Mouse (Mus musculus) right cerebral cortex, adult 18-20 months (tissue): ENCODE data around the gene Arrb2.
"Not testable (repeated sequence)": the region's sequence is repeated elsewhere in the genome, so short reads cannot be mapped to it uniquely, and the experiment has no call there.

Experiments
- DNase-seq: peaks from one replicate; pipeline ENCODE4 v3.0.0; 2022; ENCODE audit warnings: mixed read lengths

Arrb2 gene

DNA sequence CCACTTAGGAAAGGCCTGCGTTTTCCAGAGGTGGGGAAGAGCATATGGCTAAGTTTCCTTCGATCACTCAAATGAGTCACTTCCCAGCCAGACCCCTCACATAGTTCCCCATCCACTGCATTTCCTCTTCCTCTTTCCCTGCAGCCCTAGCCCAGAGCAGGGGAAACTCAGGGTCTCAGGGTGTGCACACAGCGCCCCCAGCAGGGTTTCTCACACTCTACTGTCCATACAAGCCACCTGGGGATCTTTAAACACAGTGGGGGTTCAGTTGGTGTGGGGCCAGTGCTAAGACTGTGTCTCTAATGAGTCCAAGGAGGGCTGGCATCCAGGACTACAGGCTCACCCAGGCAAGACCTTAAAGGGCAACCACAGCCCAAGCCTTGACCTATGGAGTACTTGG, 14.3 kb downstream of the Arrb2 start:
- DNase-seq: no peak

DNA sequence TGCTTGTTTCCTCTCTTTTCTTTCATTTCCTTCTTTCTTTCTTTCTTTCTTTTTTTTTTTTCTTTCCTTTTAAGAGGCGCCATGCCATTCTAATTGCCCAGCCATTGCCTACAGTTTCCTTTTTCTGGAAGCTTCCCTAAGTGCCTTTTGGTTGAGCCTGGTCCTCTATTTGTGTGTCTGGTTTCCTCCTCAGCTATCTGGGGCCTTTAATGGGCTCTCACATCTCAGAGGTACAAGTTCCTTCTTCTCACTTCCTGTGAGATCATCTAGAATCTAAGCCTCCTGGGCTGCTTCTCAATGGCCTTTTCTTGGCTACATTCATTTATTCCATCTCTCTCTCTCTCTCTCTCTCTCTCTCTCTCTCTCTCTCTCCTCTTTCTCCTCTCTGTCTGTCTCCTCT, 14.9 kb downstream of the Arrb2 start:
- no peak for DNase-seq

DNA sequence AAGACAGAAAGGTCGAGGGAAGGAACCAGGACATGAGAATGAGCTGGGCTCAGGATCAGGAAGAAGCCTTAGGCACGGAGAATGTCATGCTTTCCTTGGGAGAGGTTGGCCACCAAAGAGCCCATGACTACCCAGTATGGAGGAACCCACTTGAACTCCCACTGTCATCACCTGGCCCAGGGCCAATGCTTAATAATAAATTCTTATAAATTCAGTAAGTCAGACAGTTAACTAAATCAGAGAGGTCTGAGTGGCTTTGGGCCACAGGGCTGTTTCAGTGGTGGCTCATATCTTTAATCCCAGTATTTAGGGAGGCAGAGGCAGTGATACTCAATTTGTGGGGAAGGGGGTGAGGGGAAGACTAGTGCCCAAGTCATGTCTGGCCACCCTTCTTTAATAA, 18.5 kb downstream of the Arrb2 start:
- DNase-seq: no peak

- peak; percentile 96 for DNase-seq
Measured at GRCm38 (mm10) chr11:70451797-70452498, 19.5 kb downstream of the Arrb2 start, which contains the start of gene Med11. Gene Med11 (plus strand): TSS chr11:70451919.

- DNase-seq: no peak
Measured at GRCm38 (mm10) chr11:70453261-70454044, 21.0 kb downstream of the Arrb2 start.

- DNase-seq: no peak
Measured at GRCm38 (mm10) chr11:70458688-70459600, 26.5 kb downstream of the Arrb2 start, which contains the start of gene Zmynd15. Gene Zmynd15 (plus strand): TSS chr11:70459433.

GRCm38 (mm10) chr11:70459601-70460101, 27.2 kb downstream of the Arrb2 start, which contains the start of gene Cxcl16:
Gene Cxcl16 (minus strand): TSS chr11:70459984.
- no peak for DNase-seq

GRCm38 (mm10) chr11:70463970-70464369, 31.5 kb downstream of the Arrb2 start:
- no peak for DNase-seq

DNA sequence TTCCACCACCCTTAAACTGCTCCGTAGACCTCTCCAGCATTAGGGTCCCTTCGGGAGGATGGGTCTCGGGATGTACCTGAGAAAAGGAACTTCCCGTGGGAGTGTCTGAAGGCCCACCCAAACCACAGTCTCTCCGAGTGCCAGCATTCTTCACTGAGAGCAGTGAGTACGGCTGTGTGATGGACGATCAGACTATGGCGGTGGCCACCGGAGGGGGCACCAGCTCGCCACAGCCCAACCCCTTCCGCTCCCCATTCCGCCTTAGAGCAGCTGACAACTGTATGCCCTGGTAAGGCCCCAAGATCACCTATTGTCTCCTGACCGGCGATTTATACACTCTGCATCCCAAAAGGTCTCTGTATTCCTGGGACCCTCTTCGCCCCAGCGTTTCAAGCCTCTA, 32.8 kb downstream of the Arrb2 start:
- no peak for DNase-seq

DNA sequence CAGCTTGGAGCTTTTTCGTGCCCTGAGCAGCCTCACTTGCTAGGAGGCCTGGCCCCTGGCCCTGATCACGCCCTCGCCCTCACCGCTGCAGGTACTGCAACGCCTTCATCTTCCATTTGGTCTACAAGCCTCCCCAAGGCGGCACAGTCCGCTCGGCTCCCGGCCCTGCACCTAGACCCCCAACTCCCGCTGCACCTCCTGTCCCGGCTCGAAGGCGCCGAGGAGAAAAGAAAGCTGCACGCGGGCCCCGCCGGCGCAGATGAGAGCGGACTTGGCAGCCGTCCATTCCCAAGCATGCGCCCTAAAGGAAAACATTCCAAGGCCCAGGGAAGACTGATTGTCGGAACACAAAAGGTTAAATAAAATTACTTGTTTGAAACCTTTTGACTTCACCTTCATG, 33.4 kb downstream of the Arrb2 start:
- DNase-seq: no peak

GRCm38 (mm10) chr11:70467902-70468619, 35.6 kb downstream of the Arrb2 start:
- no peak for DNase-seq

GRCm38 (mm10) chr11:70469764-70470163, 37.3 kb downstream of the Arrb2 start:
- DNase-seq: no peak

DNA sequence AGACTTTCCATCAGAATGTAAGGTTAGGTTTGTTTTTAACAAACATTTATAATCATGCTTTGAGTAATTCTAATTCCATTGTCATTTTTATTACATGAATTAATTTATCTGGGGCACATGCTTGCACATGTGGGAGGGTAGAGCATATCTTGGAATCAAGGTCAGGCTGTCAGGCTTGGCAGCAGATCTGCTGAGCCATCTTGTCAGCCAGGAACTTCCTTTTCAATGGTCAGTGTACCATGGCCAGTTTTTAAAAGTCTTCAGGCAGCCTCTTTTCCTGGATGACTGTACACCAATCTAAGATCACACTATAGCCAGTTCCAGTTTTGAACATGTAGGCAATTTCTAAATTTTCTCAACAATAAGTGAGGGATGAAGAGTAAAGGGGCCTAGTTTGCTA, 40.3 kb downstream of the Arrb2 start:
- no peak for DNase-seq

DNA sequence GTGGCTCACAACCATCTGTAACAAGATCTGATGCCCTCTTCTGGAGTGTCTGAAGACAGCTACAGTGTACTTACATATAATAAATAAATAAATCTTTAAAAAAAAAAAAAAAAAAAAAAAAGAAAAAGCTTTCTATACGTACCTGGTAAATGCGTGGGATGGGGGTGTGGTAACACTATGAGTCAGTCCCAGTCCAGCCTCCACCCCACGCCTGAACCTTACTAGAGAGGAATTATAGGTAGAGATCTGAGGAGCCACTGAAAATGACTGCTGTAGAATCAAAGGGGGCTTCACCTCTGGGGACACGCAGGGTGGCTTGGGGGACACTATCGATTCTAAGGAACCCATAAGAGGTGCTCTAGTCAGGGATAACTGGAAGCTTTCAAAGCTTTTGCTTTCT, 40.9 kb downstream of the Arrb2 start:
- DNase-seq: not testable (repeated sequence)

GRCm38 (mm10) chr11:70474872-70475534, 42.6 kb downstream of the Arrb2 start:
- DNase-seq: no peak

DNA sequence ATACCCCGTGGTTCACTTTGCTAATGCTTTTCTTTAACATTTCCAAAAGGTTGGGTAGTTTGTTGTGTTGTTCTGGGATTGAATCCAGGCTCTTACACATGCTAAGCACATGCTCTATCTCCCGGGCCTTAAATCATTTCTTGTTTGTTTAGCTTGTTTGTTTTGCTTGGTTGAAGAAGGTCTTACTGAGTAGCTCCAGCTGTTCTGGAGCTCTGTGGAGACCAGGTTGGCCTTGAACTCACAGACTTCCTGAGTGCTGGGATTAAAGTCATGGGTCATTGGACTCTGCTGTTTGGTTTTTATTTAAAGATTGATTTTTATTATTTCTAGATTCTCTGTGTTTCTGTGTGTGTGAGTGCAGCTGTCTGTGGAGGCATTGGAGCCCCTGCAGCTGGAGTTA, 53.1 kb downstream of the Arrb2 start:
- no peak for DNase-seq

DNA sequence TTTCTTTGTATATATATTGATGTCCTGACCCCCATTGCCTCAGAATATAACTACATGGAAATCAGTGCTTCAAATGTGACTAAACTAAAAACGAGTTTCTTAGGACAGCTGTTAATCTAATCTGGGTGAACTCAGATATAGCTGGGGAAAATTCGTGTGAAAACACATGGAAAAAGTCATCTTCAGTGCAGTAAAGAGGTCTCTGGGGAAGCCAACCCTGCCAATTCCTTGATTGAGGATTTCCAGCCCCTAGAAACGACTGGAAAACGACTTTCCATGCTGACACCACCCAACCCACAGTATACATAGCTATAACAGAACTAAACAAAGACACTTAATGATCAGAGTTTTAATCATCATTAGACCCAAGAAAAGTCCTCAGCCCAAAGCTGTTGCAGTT, 55.4 kb downstream of the Arrb2 start:
- no peak for DNase-seq

DNA sequence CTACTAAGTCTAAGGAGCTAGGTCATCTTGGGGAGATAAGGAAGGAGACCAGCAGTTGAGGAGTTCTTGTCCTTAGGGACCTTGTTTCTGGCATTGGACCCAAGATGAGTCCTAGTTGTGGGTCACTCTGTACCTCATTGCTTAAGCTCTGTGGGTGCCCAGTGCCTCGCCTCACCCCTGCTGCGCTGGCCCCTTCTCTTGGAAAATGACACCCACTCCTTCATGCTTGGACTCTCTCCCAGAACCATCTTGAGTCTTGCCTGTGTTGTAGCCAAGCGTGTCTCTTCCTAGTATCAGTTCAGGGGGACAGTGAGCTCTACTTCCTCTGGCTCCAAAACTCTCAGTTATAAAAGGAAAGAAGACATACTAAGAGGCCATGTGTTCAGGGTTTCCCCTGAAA, 56.7 kb downstream of the Arrb2 start:
- DNase-seq: no peak

- no peak for DNase-seq
Measured at GRCm38 (mm10) chr11:70489684-70490083, 57.2 kb downstream of the Arrb2 start.
